Mouse (Mus musculus) testis, postnatal 14 days (tissue): ENCODE results near the gene Aurka.
A peak's percentile ranks its signal among the peaks of the same experiment; 100 is the strongest.

Source experiments
- DNase-seq: peaks from one replicate; pipeline ENCODE4 v3.0.0; 2021; ENCODE audit warnings: low spot score

The Aurka gene

GRCm38 (mm10) chr2:172328248-172328647 is 42.1 kb downstream of the Aurka start:
- no peak for DNase-seq

GRCm38 (mm10) chr2:172320878-172321277 is 49.5 kb downstream of the Aurka start:
- DNase-seq = peak; percentile 33

DNA sequence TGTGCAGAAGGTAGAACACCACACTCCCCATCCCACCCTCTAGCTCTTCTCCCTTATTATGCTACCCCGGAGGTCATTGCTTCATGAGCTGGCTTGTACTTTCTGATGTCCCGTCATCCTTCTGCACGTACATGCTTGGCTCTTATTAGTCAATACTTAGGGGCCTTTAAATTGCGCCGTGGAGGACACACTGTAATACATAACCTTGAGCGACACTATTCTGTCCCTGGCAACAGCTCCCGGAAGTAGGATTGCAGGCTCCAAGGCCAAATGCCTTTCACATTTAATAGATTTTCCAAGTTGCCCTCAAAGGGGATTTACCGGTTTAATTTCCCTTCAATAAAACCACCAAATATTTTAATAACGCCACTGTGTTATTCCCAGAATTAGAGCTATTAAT is 58.6 kb downstream of the Aurka start:
- DNase-seq = no peak

DNA sequence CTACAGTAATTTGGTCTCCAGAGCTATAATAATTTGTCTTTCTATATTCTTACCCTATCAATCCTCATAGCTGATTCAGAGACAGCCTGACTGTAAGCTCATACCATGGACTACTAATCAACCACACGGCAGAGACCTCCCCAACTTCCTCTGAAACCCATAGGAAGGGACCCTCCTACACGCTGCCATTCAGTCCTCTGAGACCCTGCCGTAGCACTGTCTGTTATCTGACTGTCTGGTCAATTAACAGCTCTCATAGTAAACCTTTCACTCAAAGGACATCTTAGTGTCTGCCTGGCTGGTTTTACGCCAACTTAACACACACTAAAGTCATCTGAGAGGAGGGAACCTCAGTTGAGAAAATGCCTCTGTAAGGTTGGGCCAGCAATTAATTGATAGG is 63.8 kb downstream of the Aurka start:
- DNase-seq = no peak
